Mouse (Mus musculus): ENCODE measurements at regions not wholly inside any gene's neighbourhood (a gene's known extent, or its start where the extent isn't known, plus 50 kb on each side); places are given as distances from the start of the nearest gene placed in this dataset.

DNA sequence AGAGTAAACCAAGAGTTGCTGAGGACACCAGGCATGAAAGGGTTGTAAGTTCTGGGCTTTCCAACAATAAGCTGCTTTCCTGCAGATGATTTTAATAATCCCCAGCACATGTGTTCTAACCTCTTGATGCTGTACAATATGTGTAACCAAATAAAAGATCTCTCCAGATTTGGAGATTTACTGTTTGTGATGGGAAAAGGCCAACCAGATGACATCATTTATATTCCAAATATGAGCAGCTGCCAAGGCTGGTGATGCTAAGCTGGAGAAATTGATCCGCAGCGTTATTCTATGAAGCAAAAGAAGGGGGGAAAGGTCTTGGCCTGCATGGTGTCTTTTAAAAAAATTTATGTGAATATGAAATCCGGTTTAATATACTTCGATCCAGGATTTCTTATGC, 160.1 kb upstream of the Gm12728 start:
- no peak overlapping the region for H3K27ac ChIP-seq
- H3K36me3 ChIP-seq (ENCODE audit: inconsistent target): no peaks in the 10 kb centered on the region
- no peak overlapping the region for H3K4me3 ChIP-seq (ENCODE audit: inconsistent target)
- H3K79me2 ChIP-seq (ENCODE audit: inconsistent target): no peaks in the 10 kb centered on the region
- WGBS (ENCODE audit: missing documents): 94% methylated on average over 4 of the region's 4 CpGs

- no peak overlapping the region for H3K4me3 ChIP-seq (ENCODE audit: inconsistent target)
- 19% methylated on average over 11 of the region's 11 CpGs for WGBS (ENCODE audit: missing documents)
- no peak overlapping the region for H3K27ac ChIP-seq
- no peaks in the 10 kb centered on the region for H3K36me3 ChIP-seq (ENCODE audit: inconsistent target)
- H3K79me2 ChIP-seq (ENCODE audit: inconsistent target): no peaks in the 10 kb centered on the region
Measured at GRCm38 (mm10) chr4:105630595-105631369, 158.9 kb upstream of the Gm12728 start.

DNA sequence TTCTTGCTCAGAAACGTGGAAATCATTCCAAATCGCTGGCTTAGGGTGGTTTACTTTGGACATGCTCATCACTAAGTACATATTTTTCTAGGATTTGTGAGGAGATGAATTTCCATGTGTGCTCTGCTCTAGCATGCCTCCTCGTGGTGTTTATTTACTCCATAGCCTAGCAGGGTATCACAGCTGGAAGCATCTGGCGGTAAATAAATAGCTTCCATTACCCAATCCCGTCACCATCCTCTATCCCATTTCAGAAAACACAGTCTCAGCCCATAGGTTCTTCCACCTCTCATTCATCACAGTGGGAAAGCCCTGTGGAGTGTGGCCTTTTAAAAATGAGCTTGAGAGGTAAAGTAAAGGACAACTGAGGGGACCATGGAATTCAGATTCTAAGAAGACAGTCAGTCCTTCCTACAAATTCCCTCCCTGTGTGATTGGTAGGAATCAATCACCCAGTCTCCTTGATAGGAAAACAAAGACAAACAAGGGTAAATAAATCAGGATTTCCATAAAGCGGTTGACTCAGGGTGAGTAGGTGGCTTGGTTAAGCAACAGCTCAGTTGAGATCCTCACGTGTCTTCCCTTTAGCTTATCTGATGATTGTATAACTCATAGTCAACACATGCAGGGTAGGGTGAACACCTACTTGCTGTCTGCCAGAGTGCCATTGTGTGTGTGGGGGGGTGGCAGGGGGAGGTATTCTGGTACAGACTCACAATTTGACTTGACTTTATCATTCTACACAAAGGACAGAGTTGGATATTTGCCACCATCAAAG, 156.9 kb upstream of the Gm12728 start:
- H3K27ac ChIP-seq: no peak overlapping the region
- H3K36me3 ChIP-seq (ENCODE audit: inconsistent target): no peaks in the 10 kb centered on the region
- 91% methylated on average over 7 of the region's 7 CpGs for WGBS (ENCODE audit: missing documents)
- H3K4me3 ChIP-seq (ENCODE audit: inconsistent target): no peak overlapping the region
- no peaks in the 10 kb centered on the region for H3K79me2 ChIP-seq (ENCODE audit: inconsistent target)

DNA sequence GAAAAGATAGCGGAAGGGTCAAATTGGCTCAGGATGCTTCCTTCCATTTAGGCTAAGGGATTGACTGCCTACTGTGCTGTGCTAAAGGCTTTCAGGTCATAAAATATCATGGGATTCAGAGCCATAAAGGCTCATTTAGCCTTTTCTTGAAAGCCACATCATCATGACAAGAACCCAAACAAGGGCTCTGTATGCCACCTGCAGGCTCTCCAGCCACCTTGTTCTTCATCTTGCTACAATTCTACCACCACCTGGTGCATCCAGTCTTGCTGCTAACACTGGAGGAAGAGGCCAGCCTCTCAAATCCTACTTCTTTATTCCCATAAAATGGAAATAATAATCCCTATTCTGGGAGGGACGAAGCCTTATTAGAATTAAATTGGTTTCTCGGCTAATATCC, 155.9 kb upstream of the Gm12728 start:
- Histone ChIP-seq H3K36me3 (ENCODE audit: inconsistent target) (no peaks in the 10 kb centered on the region), H3K79me2 (ENCODE audit: inconsistent target) (no peaks in the 10 kb centered on the region), H3K27ac (no peak overlapping the region), H3K4me3 (ENCODE audit: inconsistent target) (no peak overlapping the region)
- WGBS (ENCODE audit: missing documents): 86% methylated on average over 3 of the region's 3 CpGs

GRCm38 (mm10) chr4:105640793-105641192, 148.9 kb upstream of the Gm12728 start:
- no peaks in the 10 kb centered on the region for H3K79me2 ChIP-seq (ENCODE audit: inconsistent target)
- H3K4me3 ChIP-seq (ENCODE audit: inconsistent target): no peak overlapping the region
- H3K27ac ChIP-seq: no peak overlapping the region
- WGBS (ENCODE audit: missing documents): 84% methylated on average over 4 of the region's 4 CpGs
- H3K36me3 ChIP-seq (ENCODE audit: inconsistent target): no peaks in the 10 kb centered on the region

DNA sequence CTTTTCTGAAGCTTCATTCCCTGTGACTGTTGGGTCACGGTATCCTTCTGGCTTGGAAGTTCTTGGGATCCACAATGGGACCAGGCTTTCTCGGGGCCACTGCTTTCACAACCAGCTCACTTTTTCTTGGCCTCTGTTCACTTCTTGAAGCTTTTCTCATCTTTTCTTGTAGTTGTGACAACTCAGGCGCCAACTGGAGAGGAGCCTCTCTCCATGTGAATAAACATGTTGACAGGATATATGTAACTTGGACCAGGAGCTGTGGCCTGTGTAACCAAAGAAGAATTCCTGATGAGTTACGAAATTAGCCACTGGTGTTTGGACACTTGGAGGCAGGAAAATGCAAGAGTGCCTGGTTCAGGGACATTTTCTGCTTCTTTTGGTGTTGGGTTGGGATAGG, 148.1 kb upstream of the Gm12728 start:
- WGBS (ENCODE audit: missing documents): 84% methylated on average over 4 of the region's 4 CpGs
- H3K27ac ChIP-seq: no peak overlapping the region
- no peaks in the 10 kb centered on the region for H3K79me2 ChIP-seq (ENCODE audit: inconsistent target)
- H3K36me3 ChIP-seq (ENCODE audit: inconsistent target): no peaks in the 10 kb centered on the region
- H3K4me3 ChIP-seq (ENCODE audit: inconsistent target): no peak overlapping the region

DNA sequence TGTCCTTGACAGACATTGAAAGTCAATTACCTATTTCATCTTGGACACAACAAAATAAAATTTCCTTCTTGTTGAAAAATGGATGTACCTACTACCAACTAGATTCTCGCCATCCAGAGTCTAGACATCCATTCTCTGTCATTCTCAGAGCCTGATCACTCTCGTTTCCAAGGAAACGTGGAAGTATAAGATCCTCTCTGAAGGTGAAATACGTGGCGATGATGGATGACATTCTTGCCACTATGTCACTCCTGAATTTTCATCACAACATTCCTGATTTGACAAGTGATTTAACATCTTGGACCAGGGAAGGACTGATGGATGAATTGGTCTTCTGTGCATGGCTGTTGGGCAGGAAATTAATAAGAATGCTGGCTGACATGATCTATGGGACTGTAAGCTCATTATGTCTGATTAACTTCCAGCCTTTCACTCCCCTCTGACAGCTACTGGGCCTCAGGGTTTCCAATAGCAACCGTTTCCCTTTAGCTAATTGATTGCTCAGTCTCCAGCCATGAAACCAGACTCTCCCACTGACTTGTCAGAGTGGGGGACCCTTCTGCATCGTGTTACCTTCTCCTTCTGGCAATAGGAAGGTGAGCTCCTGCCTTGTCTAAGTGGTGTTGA, 140.7 kb upstream of the Gm12728 start:
- no peak overlapping the region for H3K27ac ChIP-seq
- H3K36me3 ChIP-seq (ENCODE audit: inconsistent target): no peaks in the 10 kb centered on the region
- no peak overlapping the region for H3K4me3 ChIP-seq (ENCODE audit: inconsistent target)
- H3K79me2 ChIP-seq (ENCODE audit: inconsistent target): no peaks in the 10 kb centered on the region
- 80% methylated on average over 7 of the region's 7 CpGs for WGBS (ENCODE audit: missing documents)

DNA sequence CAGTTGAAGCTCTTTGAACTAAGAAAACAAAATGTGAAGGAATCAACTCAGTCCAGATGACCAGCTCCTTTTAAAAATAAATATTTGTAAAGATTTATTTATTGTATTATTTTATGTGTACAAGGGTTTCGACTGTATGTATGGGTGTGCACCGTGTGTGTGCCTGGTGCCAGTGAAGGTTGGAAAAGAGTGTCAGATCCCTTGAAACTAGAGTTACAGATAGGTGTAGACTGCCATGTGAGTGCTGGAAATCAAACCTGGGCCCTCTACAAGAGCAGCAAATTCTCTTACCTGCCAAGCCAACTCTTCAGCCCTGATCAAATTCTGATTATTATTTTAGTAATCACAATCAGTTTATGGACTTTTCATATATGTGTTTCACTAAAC, 140.2 kb upstream of the Gm12728 start:
- H3K36me3 ChIP-seq (ENCODE audit: inconsistent target): no peaks in the 10 kb centered on the region
- no peak overlapping the region for H3K27ac ChIP-seq
- H3K4me3 ChIP-seq (ENCODE audit: inconsistent target): no peak overlapping the region
- no peaks in the 10 kb centered on the region for H3K79me2 ChIP-seq (ENCODE audit: inconsistent target)
- whole genome bisulfite sequencing (ENCODE audit: missing documents): 87% methylated on average over 2 of the region's 2 CpGs

GRCm38 (mm10) chr4:105656071-105656655, 133.5 kb upstream of the Gm12728 start:
- H3K4me3 ChIP-seq (ENCODE audit: inconsistent target): no peak overlapping the region
- WGBS (ENCODE audit: missing documents): 71% methylated on average over 5 of the region's 5 CpGs

GRCm38 (mm10) chr4:105658581-105658980, 131.1 kb upstream of the Gm12728 start:
- Histone ChIP-seq H3K4me3 (ENCODE audit: inconsistent target) (no peak overlapping the region), H3K27ac (no peak overlapping the region), H3K79me2 (ENCODE audit: inconsistent target) (no peaks in the 10 kb centered on the region), H3K36me3 (ENCODE audit: inconsistent target) (no peaks in the 10 kb centered on the region)
- 89% methylated on average over 2 of the region's 3 CpGs for WGBS (ENCODE audit: missing documents)

More at GRCm38 (mm10) chr4:105656071-105656655, 133.5 kb upstream of the Gm12728 start:
- no peak overlapping the region for H3K27ac ChIP-seq
- H3K79me2 ChIP-seq (ENCODE audit: inconsistent target): no peaks in the 10 kb centered on the region
- H3K36me3 ChIP-seq (ENCODE audit: inconsistent target): no peaks in the 10 kb centered on the region

DNA sequence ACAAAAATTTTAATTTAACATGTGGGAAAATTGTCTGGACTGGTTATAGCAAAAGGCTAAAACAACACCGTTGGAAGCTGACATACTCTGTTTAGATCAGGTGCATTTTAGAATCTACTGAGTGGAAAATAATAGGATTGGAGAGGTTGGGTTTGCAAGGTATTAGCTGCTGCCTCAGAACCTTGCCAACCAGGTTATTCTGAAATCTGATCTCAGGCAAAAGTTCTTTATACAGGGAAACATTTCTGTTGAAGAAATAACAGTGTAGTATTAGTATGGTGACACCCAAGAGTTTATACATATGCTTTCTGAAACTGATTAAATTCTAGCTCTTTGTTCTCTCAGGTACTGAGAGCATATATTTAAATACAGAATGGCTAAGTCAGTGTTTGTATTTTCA, 113.0 kb upstream of the Gm12728 start:
- H3K36me3 ChIP-seq (ENCODE audit: inconsistent target): no peaks in the 10 kb centered on the region
- no peak overlapping the region for H3K27ac ChIP-seq
- H3K79me2 ChIP-seq (ENCODE audit: inconsistent target): no peaks in the 10 kb centered on the region
- no peak overlapping the region for H3K4me3 ChIP-seq (ENCODE audit: inconsistent target)
- WGBS (ENCODE audit: missing documents): 72% methylated on average over 1 of the region's 1 CpGs

GRCm38 (mm10) chr4:105690716-105691115, 99.0 kb upstream of the Gm12728 start:
- WGBS (ENCODE audit: missing documents): 3% methylated on average over 3 of the region's 3 CpGs
- H3K79me2 ChIP-seq (ENCODE audit: inconsistent target): no peaks in the 10 kb centered on the region
- H3K4me3 ChIP-seq (ENCODE audit: inconsistent target): no peak overlapping the region
- no peaks in the 10 kb centered on the region for H3K36me3 ChIP-seq (ENCODE audit: inconsistent target)
- H3K27ac ChIP-seq: no peak overlapping the region

- Histone ChIP-seq H3K36me3 (ENCODE audit: inconsistent target) (no peaks in the 10 kb centered on the region), H3K79me2 (ENCODE audit: inconsistent target) (no peaks in the 10 kb centered on the region), H3K4me3 (ENCODE audit: inconsistent target) (no peak overlapping the region), H3K27ac (no peak overlapping the region)
- WGBS (ENCODE audit: missing documents): 82% methylated on average over 4 of the region's 4 CpGs
Measured at GRCm38 (mm10) chr4:105692380-105692779, 97.3 kb upstream of the Gm12728 start.

DNA sequence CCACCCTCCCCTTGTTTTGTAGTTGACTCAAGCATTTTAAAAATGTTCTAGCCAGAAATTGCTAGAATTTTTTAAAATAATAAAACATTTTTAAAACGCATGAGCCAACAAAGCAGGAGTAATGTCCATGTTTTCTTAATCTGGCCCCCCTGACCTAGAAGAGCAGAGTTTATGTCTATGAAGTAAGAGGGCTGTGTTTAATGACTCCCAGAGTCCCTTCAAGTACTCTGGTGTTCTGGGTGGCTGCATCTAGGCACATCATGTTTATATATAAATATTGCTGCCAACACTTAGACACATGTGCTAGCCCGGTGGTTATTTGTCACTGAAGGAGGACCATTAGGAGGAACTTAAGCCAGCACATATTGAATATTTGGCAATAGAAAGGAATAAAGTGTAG, 93.8 kb upstream of the Gm12728 start:
- Histone ChIP-seq H3K4me3 (ENCODE audit: inconsistent target) (no peak overlapping the region), H3K79me2 (ENCODE audit: inconsistent target) (no peaks in the 10 kb centered on the region), H3K27ac (no peak overlapping the region), H3K36me3 (ENCODE audit: inconsistent target) (no peaks in the 10 kb centered on the region)
- 91% methylated on average over 2 of the region's 2 CpGs for WGBS (ENCODE audit: missing documents)

DNA sequence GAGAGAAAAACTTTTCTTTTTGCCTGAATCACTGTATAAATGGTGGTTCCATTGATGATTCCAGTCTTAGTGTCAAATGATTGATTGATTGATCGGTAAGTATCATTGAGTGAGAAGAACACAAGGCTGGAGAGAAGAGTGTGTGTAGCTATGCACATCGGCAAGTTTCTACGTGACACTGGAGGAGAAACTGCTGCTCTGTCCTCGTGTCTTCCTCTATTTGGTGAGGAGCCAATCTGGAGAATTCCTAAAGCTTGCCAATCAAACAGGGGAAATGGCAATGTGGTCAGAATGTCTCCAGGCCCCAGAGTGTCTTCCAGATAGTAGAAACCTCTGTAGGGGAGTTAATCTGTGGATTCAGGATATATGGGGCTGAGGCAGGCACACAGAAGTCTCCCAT, 92.5 kb upstream of the Gm12728 start:
- Histone ChIP-seq H3K4me3 (ENCODE audit: inconsistent target) (no peak overlapping the region), H3K27ac (no peak overlapping the region), H3K79me2 (ENCODE audit: inconsistent target) (no peaks in the 10 kb centered on the region), H3K36me3 (ENCODE audit: inconsistent target) (no peaks in the 10 kb centered on the region)
- 87% methylated on average over 4 of the region's 4 CpGs for WGBS (ENCODE audit: missing documents)
